Mouse (Mus musculus) cortical plate, adult 2 months (tissue): ENCODE measurements at regions not wholly inside any gene's neighbourhood (a gene's known extent, or its start where the extent isn't known, plus 50 kb on each side); places are given as distances from the start of the nearest gene placed in this dataset.

Experiments
- H3K27ac ChIP-seq: fragments of 200-500 bp; 2 replicates; pipeline ENCODE4 v1.5.1; 2012; ENCODE audit warnings: low read length, control low read depth, inconsistent platforms; ENCODE audit not compliant: insufficient read depth
- H3K4me1 ChIP-seq: fragments of 200-500 bp; 2 replicates; pipeline ENCODE4 v1.6.1; 2011; ENCODE audit warnings: low read length; ENCODE audit not compliant: control insufficient read depth, insufficient read depth
- H3K4me3 ChIP-seq: fragments of 200-500 bp; 2 replicates; pipeline ENCODE4 v1.5.1; 2011; ENCODE audit warnings: mild to moderate bottlenecking, low read length, control low read depth; ENCODE audit not compliant: insufficient read depth
- CTCF ChIP-seq: fragments of 200-500 bp; IDR thresholded peaks from 2 replicates; pipeline ENCODE4 v1.5.1; 2011; ENCODE audit warnings: mild to moderate bottlenecking, control low read depth, low read length; ENCODE audit not compliant: insufficient read depth; ENCODE audit errors: extremely low read depth
- POLR2A ChIP-seq: fragments of 200-500 bp; IDR thresholded peaks from 2 replicates; pipeline ENCODE4 v1.6.1; 2011; ENCODE audit warnings: mild to moderate bottlenecking, low read length, control low read depth; ENCODE audit not compliant: insufficient read depth; ENCODE audit errors: extremely low read depth

DNA sequence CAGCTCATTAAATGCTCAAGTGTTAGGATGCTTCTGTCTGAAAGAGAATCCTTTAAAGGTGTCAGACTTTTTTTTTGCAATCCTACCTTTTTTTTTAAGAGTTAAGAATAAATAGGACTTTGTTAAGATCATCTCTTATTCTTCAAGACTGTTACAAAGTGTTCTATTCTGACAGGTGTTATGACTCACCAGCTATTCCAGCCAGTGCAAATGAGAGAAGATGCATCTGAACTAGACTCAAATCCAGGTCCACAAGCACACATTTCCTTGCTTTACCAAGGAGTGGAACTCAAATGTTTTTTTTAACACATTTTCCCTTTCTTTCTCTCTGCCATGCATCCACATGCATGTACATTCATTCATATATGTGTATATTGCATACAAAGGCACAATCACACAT is 98.4 kb upstream of the Atp10a start:
- no peak overlapping the region for H3K4me3 ChIP-seq
- no peak for TF ChIP-seq CTCF
- TF ChIP-seq POLR2A, result no peak
- no peaks in the 10 kb centered on the region for H3K4me1 ChIP-seq
- no peak overlapping the region for H3K27ac ChIP-seq

DNA sequence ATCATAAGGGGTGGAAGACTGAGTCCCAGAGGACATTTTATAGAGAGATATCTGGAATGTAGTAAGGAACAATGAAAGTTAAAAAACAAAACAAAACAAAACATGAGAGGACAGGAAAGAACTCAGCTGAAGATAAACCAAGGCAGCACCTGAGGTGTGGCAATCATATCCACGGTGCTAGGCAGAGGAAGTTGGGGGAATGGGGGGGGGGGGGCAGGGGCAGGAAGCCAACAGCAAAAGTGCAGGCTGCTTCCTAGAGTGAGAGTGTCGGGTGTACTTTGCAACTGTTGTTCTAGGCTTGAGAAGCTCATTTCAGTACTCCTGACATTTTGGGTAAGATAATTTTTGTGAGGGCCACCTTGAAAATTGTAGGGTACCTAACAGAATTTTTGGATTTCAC is 87.2 kb upstream of the Atp10a start:
- Histone ChIP-seq H3K4me3 (no peak overlapping the region), H3K27ac (no peak overlapping the region), H3K4me1 (no peaks in the 10 kb centered on the region)
- TF ChIP-seq POLR2A (no peak), CTCF (no peak)

DNA sequence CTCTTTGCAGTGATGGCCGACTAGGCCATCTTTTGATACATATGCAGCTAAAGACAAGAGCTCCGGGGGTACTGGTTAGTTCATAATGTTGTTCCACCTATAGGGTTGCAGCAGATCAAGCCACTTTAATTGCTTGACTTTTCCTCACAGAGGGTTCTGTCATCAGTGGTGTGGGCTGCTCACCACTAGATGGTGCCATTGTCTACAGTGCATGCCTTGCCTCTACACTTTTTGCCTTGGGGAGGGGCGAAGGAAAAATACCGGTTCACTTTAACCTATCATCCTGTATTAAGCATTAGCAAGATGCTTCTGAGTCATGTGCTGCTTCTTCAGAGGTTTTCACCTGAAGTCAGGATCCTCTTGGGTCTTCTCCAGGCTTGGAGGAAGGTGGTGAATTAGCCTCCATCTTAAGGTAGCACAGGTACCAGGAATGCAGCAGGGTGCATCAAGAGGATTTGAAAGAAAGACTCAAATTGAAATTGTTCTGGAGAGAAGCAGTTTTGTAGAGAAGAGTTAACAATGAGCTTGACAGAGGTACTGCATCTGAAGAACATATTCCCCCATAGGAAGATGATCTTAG is 71.6 kb upstream of the Atp10a start:
- TF ChIP-seq POLR2A, result no peak
- peak; percentile 80 for TF ChIP-seq CTCF
- Histone ChIP-seq H3K4me1 (no peaks in the 10 kb centered on the region; the same call in 1 of the 2 replicates), H3K27ac (no peak overlapping the region), H3K4me3 (no peak overlapping the region)

DNA sequence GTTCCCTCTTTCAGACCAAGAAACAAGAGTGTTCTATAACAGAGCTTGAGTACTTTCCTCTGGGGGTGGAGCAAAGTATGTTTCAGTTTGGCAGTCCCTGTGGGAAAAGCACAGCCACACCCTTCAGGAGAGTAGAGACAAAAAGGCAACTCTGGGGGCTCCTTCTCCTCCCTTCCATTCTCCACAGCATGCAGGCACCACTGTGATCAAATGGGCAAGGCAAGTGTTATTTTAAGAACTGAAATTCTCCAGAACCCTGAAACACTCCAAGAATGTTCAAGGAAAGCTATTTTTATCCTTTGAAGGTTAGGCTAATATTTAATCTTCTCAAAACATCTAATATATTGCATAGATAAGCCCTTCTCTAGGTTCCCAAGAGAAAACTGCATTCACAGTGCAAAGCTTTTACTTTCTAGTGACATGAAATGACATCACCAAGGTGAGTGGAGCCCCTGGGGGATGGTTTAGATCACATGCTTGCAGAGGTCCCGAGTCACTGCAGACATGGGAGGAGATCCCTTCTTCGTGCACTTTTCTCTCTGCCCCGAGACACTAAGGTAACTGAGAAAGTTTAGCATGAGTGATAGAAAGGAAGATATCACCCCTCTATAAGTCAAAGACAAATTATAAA is 70.2 kb upstream of the Atp10a start:
- Histone ChIP-seq H3K27ac (no peak overlapping the region), H3K4me1 (no peaks in the 10 kb centered on the region; the same call in 1 of the 2 replicates), H3K4me3 (no peak overlapping the region)
- TF ChIP-seq POLR2A, result no peak
- TF ChIP-seq CTCF, result no peak

DNA sequence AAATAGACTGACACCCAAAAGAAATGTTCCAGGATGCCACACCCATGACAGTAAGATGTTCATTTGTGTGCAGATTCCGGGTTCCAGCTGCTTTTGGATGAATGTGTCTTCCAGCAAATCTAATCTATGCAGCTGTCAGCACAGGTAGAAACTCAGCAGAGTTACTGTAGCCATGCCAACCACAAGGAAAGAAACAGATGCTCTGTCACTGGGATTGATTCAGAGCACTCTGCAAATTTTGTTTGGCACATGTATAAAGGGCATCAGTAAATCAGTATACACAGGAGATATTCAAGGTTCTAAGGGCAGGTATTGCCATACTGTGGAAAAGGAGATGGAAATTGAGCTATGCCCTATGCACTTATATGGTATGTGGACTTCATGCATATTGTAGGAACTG is 60.0 kb upstream of the Atp10a start:
- TF ChIP-seq POLR2A (no peak), CTCF (no peak)
- Histone ChIP-seq H3K27ac (no peak overlapping the region), H3K4me3 (no peak overlapping the region)

More for the DNA sequence above, 60.0 kb upstream of the Atp10a start:
- no peaks in the 10 kb centered on the region for H3K4me1 ChIP-seq
